Mouse (Mus musculus): ENCODE measurements around the gene Tsga8. TPM values are rescaled to one million over a fixed set of nuclear protein-coding genes. Genes with fewer than 3 reads are reported as not detected.

Gene Tsga8
- total RNA-seq (2021) = not detected
- long read RNA-seq, experiment 1 = 0 reads
- long read RNA-seq, experiment 2 = 0 reads

- DNase-seq = no peak
Observed at GRCm38 (mm10) chrX:83487598-83487997, at the start of gene Tsga8. Gene Tsga8, minus strand, starts transcription at chrX:83487924.
